Mouse (Mus musculus) gastrocnemius, postnatal 10 days (tissue): ENCODE data around the gene Cyp46a1. TPM values are rescaled to one million over a fixed set of nuclear protein-coding genes. Genes with fewer than 3 reads are reported as not detected.

ENCODE experiments used
- DNase-seq: peaks from one replicate; pipeline ENCODE4 v3.0.0; 2021; ENCODE audit warnings: mixed read lengths
- total RNA-seq, 2 experiments: library from RNA; stranded (reverse); gene quantifications; 2 replicates each; pipeline ENCODE4 v1.2.3; 2021

Cyp46a1 gene
- total RNA-seq, 2 experiments from 2014 or later = 1.1 to 1.5 TPM

DNA sequence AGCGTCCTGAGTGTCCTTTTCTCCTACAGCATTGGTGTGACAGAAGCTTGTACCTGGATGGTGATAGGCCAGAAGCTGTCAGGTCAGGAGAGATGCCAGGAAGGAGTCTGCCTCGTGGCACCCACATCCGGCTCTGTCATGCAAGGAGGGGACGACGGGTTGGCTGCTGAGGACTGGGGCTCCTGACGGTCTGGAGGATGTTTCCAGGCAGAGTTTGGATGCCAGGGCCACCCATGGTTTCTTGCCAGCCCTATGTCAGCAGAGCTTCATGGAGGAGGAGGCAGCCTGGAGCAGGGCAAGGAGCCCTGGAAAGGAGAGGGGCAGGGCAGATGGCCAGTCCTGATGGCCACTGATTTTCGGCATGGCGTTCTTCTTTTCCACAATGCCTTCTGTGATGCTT, 65.0 kb downstream of the Cyp46a1 start:
- peak; percentile 29 for DNase-seq

DNA sequence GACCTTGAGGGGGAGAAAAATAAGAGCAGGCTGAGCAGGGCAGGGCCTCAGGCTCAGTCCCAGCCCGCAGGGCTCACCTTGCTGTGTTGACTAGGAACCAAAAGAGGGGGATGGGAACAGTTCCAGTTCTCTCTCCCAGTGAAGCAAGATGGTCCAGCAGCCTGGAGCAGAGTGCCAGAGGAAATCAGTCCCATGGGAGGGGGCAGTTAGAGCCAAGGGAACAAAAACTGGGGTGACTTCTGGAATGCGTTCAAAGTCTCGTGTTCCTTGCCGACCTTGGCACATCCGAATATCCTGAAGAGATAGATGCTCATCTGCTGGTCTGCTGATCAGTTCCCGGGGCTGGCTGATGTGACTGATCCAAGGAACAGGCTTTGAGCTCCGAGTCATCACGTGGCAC, 66.8 kb downstream of the Cyp46a1 start:
- DNase-seq = no peak

DNA sequence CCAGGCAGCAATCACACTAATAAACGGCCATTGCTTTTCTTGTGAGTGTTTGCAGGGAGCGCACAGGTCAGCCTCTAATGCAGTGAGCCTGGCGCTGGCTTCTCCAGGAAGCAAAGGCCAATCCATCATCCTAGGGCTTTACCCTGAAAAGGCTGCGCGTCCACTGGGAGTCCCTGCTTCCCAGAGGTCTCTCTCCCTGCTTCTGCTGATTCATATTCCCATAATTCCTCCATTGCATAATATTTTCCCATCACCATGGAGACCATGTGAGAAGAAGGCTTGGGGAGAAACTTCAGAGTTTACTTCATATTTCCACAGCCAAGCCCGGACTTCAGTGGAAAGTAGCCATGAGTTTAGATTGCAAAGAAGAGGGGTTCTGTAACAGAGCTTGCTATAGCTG, 69.8 kb downstream of the Cyp46a1 start:
- DNase-seq = no peak

DNA sequence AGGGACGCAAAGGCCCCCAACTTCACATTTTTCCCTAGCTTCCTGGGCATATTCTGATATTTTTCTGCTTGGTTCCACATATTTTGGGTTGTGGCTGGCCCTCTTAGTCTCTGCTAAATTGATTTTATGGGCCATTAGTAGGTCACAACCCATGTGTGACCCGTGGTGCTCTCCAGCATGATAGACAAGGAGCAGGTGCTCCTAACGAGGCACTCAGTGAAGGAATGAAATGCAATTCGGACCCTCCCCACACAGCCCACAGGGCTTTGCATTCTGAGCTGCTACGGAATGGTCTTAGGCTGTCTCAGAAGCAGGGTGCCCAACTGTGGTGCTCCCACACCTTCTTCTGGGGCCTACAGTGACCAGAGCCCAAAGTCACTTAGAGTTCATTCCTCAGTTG, 74.9 kb downstream of the Cyp46a1 start:
- DNase-seq = no peak

DNA sequence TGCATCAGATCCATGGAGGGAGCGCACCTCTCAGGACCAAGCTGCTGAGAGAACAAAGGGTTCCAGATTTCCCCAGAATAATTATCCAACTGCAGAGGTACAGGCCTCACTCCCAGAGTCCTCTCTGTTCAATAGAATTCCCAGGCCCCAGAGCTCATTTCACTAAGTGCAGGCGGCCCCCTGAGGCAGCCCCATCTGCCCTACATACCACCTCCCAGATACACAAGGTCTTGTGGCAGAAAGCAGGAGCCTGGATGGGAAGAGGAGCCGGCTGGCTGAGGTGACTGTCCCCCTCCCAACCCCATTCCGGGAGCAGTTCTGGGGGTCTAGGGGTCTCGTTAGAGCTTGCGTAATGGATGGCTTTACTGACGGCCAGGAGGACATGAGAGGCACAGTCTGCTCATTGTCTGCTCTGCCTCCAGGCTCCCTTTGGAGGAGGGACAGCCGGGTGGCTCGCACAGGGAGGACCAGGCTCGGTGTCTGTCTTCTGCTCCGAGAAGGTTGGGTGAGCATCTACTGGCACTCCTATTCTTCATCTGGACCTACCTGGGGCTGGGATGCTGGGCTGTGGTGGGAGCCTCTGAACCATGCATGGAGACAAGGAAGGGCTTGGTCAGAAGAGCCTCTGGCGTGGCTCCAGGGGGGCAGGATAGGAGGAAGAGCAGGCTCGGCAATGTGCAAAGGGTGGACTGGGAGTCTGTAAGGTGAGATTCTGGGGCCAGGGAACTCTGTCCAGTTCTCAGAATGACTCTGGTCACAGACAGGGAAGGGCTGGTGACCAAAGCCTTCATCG, 76.4 kb downstream of the Cyp46a1 start:
- DNase-seq = no peak

Other genes starting within 250 kb of the Cyp46a1 start
- 10 to 100 TPM; 82.7 to 91.8 TPM for gene Setd3, start 155.1 kb upstream of the Cyp46a1 start, total RNA-seq
- gene Ccnk, start 154.8 kb upstream of the Cyp46a1 start, total RNA-seq = 10 to 100 TPM; 30.1 to 32.2 TPM
- gene Ccdc85c, start 59.0 kb upstream of the Cyp46a1 start, total RNA-seq = 1 to 10 TPM; 5.0 to 5.1 TPM
- gene Hhipl1, start 28.1 kb upstream of the Cyp46a1 start, total RNA-seq = under 1 TPM; 0.38 to 0.54 TPM
- gene Eml1, start 36.6 kb downstream of the Cyp46a1 start, total RNA-seq = 100 to 1,000 TPM; 127 to 132 TPM
- 10 to 100 TPM; 46.3 to 55.1 TPM for gene Evl, start 220.3 kb downstream of the Cyp46a1 start, total RNA-seq